Mouse (Mus musculus): ENCODE data around the gene Mto1. TPM values are rescaled to one million over a fixed set of nuclear protein-coding genes. Genes with fewer than 3 reads are reported as not detected.

Mto1 gene
- total and polyA plus RNA-seq, 3 experiments: 27.7 to 32.3 TPM; not detected in 1

DNA sequence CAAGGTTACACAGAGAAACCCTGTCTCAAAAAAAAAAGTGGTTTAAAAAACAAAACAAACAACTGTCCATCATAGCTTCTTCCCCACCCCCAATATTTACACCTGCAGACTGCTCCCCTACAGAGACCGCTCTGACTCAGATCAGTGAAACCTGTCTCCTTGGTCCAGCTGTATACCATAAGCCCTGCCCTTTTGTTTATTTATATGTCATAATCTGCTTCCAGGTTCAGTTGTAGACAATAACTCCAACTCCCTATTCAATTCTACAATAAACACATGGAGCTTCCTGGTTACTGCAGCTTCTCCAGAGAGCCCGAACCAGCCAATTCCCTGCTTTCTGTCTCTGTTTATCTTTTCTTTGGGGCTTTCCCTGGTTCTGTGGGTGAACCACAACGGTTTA lies 43.2 kb downstream of the Mto1 start:
- Histone ChIP-seq H3K9me3 (replicated peaks; ENCODE audit: insufficient read depth, low read length) (no peaks in the 10 kb centered on the region), H3K27me3 (ENCODE audit: control insufficient read depth in 1 of 2, insufficient read depth in 2 of 2, low read length in 2 of 2) (peaks cover 11 to 12% of the 10 kb centered on the region in 2 experiments), H3K79me2 (ENCODE audit: control insufficient read depth, insufficient read depth, low read length, poor library complexity) (no peaks in the 10 kb centered on the region), H3K4me3 (ENCODE audit: control insufficient read depth in 1 of 2, insufficient read depth in 1 of 2, low read depth in 2 of 2, low read length in 2 of 2) (no peak overlapping the region), H3K4me1 (ENCODE audit: control insufficient read depth in 1 of 2, insufficient read depth in 2 of 2, low read length in 2 of 2) (no peaks in the 10 kb centered on the region; a peak in 1 of 4 replicates), H3K27ac (ENCODE audit: control insufficient read depth, low read depth, low read length) (no peak overlapping the region), H3K36me3 (ENCODE audit: control insufficient read depth in 1 of 2, insufficient read depth in 2 of 2, low read length in 2 of 2) (no peaks in the 10 kb centered on the region), H3K9ac (ENCODE audit: control insufficient read depth, low read depth, low read length, poor library complexity, severe bottlenecking) (no peak overlapping the region)
- no peak for TF ChIP-seq MAZ (IDR thresholded peaks at IDR 0.05; ENCODE audit: low read depth, low read length)
- no peak for TF ChIP-seq GABPA (IDR thresholded peaks at IDR 0.05; ENCODE audit: low read depth, low read length)
- TF ChIP-seq TAL1 (IDR thresholded peaks at IDR 0.05; ENCODE audit: low read length): no peak
- TF ChIP-seq E2F4 (IDR thresholded peaks at IDR 0.05; ENCODE audit: borderline replicate concordance, low read depth, low read length): no peak
- TF ChIP-seq MYC (IDR thresholded peaks at IDR 0.05; ENCODE audit: low read depth, low read length): no peak
- DNase-seq (ENCODE audit: low read depth, low spot score): no peak

DNA sequence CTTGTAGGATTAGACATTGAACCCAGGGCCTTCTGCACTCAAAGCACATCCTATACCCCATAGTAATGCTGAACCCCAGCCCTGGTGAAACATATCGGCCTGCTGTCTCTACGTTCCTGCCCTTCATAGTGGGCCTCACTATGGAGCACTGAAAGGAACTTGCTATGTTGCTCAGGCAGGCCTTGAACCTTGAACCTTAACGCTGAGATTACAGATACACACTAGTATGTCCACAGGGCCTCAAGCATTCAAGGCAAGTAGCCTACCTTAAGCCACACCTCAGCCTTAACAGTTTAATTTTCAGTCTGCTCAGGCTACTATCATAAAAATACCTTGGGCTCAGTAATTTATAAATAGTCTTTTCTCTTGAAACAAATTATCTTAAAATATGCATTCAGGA lies 44.2 kb downstream of the Mto1 start:
- Histone ChIP-seq H3K9ac (ENCODE audit: control insufficient read depth, low read depth, low read length, poor library complexity, severe bottlenecking) (no peak overlapping the region), H3K4me3 (ENCODE audit: control insufficient read depth in 1 of 2, insufficient read depth in 1 of 2, low read depth in 2 of 2, low read length in 2 of 2) (no peak overlapping the region), H3K27me3 (ENCODE audit: control insufficient read depth in 1 of 2, insufficient read depth in 2 of 2, low read length in 2 of 2) (peaks cover 11 to 12% of the 10 kb centered on the region in 2 experiments), H3K27ac (ENCODE audit: control insufficient read depth, low read depth, low read length) (no peak overlapping the region), H3K4me1 (ENCODE audit: control insufficient read depth in 1 of 2, insufficient read depth in 2 of 2, low read length in 2 of 2) (no peaks in the 10 kb centered on the region; a peak in 1 of 4 replicates), H3K36me3 (ENCODE audit: control insufficient read depth in 1 of 2, insufficient read depth in 2 of 2, low read length in 2 of 2) (no peaks in the 10 kb centered on the region), H3K79me2 (ENCODE audit: control insufficient read depth, insufficient read depth, low read length, poor library complexity) (no peaks in the 10 kb centered on the region), H3K9me3 (replicated peaks; ENCODE audit: insufficient read depth, low read length) (no peaks in the 10 kb centered on the region)
- DNase-seq (ENCODE audit: low read depth, low spot score): no peak
- TF ChIP-seq HCFC1 (IDR thresholded peaks at IDR 0.05; ENCODE audit: low read depth, low read length) (no peak), MAX (IDR thresholded peaks at IDR 0.05; ENCODE audit: low read length) (no peak), ZMIZ1 (IDR thresholded peaks at IDR 0.05; ENCODE audit: low read depth, low read length) (no peak), ZC3H11A (IDR thresholded peaks at IDR 0.05; ENCODE audit: low read depth, low read length) (no peak), RCOR1 (IDR thresholded peaks at IDR 0.05; ENCODE audit: low read depth, low read length) (no peak)

DNA sequence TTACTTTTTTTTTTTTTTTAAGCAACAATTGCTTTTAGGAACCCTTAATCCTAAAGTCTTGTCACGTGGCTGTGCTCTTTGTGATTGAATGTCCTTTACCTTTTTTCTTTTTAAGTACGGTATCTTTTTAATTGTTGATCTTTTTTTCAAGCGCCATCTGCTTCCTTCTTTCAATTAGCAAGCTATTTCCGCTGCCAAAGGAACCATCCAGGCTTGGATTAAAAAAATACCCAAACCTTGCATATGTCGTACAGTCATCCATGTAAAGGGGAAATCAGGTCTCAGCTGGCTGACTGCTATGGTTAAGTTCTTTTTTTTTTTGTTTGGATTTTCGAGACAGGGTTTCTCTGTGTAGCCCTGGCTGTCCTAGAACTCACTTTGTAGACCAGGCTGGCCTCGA lies 45.2 kb downstream of the Mto1 start:
- TF ChIP-seq ZKSCAN1 (IDR thresholded peaks at IDR 0.05; ENCODE audit: low read depth, low read length) (no peak), MAZ (IDR thresholded peaks at IDR 0.05; ENCODE audit: low read depth, low read length) (no peak), E2F4 (IDR thresholded peaks at IDR 0.05; ENCODE audit: borderline replicate concordance, low read depth, low read length) (no peak), MEF2A (IDR thresholded peaks at IDR 0.05; ENCODE audit: extremely low read depth, insufficient replicate concordance, low read depth, low read length, poor library complexity, severe bottlenecking) (no peak), POLR2AphosphoS5 (IDR thresholded peaks at IDR 0.05; ENCODE audit: borderline replicate concordance, low read depth, low read length) (no peak), KAT2A (conservative IDR thresholded peaks at IDR 0.05; ENCODE audit: low read depth, low read length) (no peak), RAD21 (IDR thresholded peaks at IDR 0.05; ENCODE audit: low read depth, low read length) (no peak), MXI1 (IDR thresholded peaks at IDR 0.05; ENCODE audit: low read depth, low read length) (no peak), EP300 (IDR thresholded peaks at IDR 0.05; ENCODE audit: low read depth in 1 of 2, low read length in 2 of 2) (no peak), TAL1 (IDR thresholded peaks at IDR 0.05; ENCODE audit: low read length) (no peak), JUND (IDR thresholded peaks at IDR 0.05; ENCODE audit: low read depth, low read length) (no peak), ZMIZ1 (IDR thresholded peaks at IDR 0.05; ENCODE audit: low read depth, low read length) (no peak), TBP (IDR thresholded peaks at IDR 0.05; ENCODE audit: low read depth, low read length) (no peak), CHD1 (IDR thresholded peaks at IDR 0.05; ENCODE audit: low read depth, low read length) (no peak), GATA1 (IDR thresholded peaks at IDR 0.05; ENCODE audit: low read depth, low read length) (no peak), SIN3A (IDR thresholded peaks at IDR 0.05; ENCODE audit: low read length) (no peak), ELF1 (IDR thresholded peaks at IDR 0.05; ENCODE audit: low read depth, low read length) (no peak), MYC (IDR thresholded peaks at IDR 0.05; ENCODE audit: low read depth, low read length) (no peak), NELFE (IDR thresholded peaks at IDR 0.05; ENCODE audit: low read depth, low read length) (no peak), USF2 (IDR thresholded peaks at IDR 0.05; ENCODE audit: borderline replicate concordance in 1 of 2, insufficient read depth in 1 of 2, low read depth in 1 of 2, low read length in 2 of 2) (no peak)
- Histone ChIP-seq H3K4me3 (ENCODE audit: control insufficient read depth in 1 of 2, insufficient read depth in 1 of 2, low read depth in 2 of 2, low read length in 2 of 2) (no peak overlapping the region), H3K4me1 (ENCODE audit: control insufficient read depth in 1 of 2, insufficient read depth in 2 of 2, low read length in 2 of 2) (no peaks in the 10 kb centered on the region; a peak in 1 of 4 replicates), H3K27me3 (ENCODE audit: control insufficient read depth in 1 of 2, insufficient read depth in 2 of 2, low read length in 2 of 2) (peaks cover 6 to 11% of the 10 kb centered on the region in 2 experiments; a peak in 3 of 4 replicates), H3K9me3 (replicated peaks; ENCODE audit: insufficient read depth, low read length) (no peaks in the 10 kb centered on the region), H3K79me2 (ENCODE audit: control insufficient read depth, insufficient read depth, low read length, poor library complexity) (no peaks in the 10 kb centered on the region), H3K9ac (ENCODE audit: control insufficient read depth, low read depth, low read length, poor library complexity, severe bottlenecking) (no peak overlapping the region), H3K27ac (ENCODE audit: control insufficient read depth, low read depth, low read length) (no peak overlapping the region), H3K36me3 (ENCODE audit: control insufficient read depth in 1 of 2, insufficient read depth in 2 of 2, low read length in 2 of 2) (no peaks in the 10 kb centered on the region)
- no peak for DNase-seq (ENCODE audit: low read depth, low spot score)
